Comparison of ENCODE assay signal across 26 mouse cellular contexts in genomic region chr12:82780936-82781335, GRCm38 (mm10).
"Had no signal": no experiment of that assay in that cellular context is flagged by ENCODE, and none has a peak within 500 bp of the region (broad histone marks: within the 10 kb centered on the region; RNA-seq: fewer than 3 reads in every experiment).

No protein-coding gene starts in this region.

- H3K36me3 ChIP-seq: embryonic facial prominence, embryonic 10.5 days; embryonic facial prominence, embryonic 12.5 days; embryonic facial prominence, embryonic 13.5 days; embryonic facial prominence, embryonic 15.5 days; forebrain, embryonic 10.5 days; forebrain, embryonic 12.5 days; forebrain, embryonic 15.5 days had no signal

- H3K4me2 ChIP-seq: embryonic facial prominence, embryonic 12.5 days; embryonic facial prominence, embryonic 13.5 days; embryonic facial prominence, embryonic 15.5 days; forebrain, embryonic 12.5 days; forebrain, embryonic 13.5 days; forebrain, embryonic 15.5 days had no signal

- H3K9ac ChIP-seq: embryonic facial prominence, embryonic 12.5 days; embryonic facial prominence, embryonic 13.5 days; embryonic facial prominence, embryonic 15.5 days; forebrain, embryonic 12.5 days; forebrain, embryonic 13.5 days; forebrain, embryonic 15.5 days; forebrain, postnatal 0 days had no signal

- H3K4me1 ChIP-seq: embryonic facial prominence, embryonic 10.5 days; embryonic facial prominence, embryonic 12.5 days; embryonic facial prominence, embryonic 13.5 days; embryonic facial prominence, embryonic 15.5 days; forebrain, embryonic 10.5 days; forebrain, embryonic 12.5 days; forebrain, embryonic 13.5 days; forebrain, embryonic 15.5 days had no signal

- ATAC-seq: forebrain, embryonic 13.5 days; forebrain, embryonic 14.5 days; forebrain, embryonic 15.5 days; forebrain, embryonic 16.5 days; forebrain, postnatal 0 days had no signal

- H3K9me3 ChIP-seq: embryonic facial prominence, embryonic 10.5 days; embryonic facial prominence, embryonic 12.5 days; embryonic facial prominence, embryonic 13.5 days; embryonic facial prominence, embryonic 15.5 days; forebrain, embryonic 10.5 days; forebrain, embryonic 12.5 days; forebrain, embryonic 13.5 days; forebrain, embryonic 15.5 days had no signal

- H3K4me3 ChIP-seq: embryonic facial prominence, embryonic 10.5 days; embryonic facial prominence, embryonic 12.5 days; embryonic facial prominence, embryonic 13.5 days; embryonic facial prominence, embryonic 15.5 days; erythroblast, embryonic 14.5 days; forebrain, embryonic 10.5 days; forebrain, embryonic 12.5 days; forebrain, embryonic 13.5 days; forebrain, embryonic 15.5 days; gastrocnemius, adult 2 months; heart, adult 2 months had no signal

- H3K27me3 ChIP-seq: embryonic facial prominence, embryonic 12.5 days; embryonic facial prominence, embryonic 13.5 days; embryonic facial prominence, embryonic 15.5 days; forebrain, embryonic 12.5 days; forebrain, embryonic 13.5 days; forebrain, embryonic 15.5 days had no signal

- DNase-seq: cerebellum, adult 9-10 months; cerebellum, adult 9-11 months; cerebellum, postnatal 10 days; cerebellum, postnatal 14 days; cerebellum, postnatal 25 days; cerebellum, postnatal 36 days; embryo, embryonic 11 days; forebrain, postnatal 0 days; gastrocnemius, adult 2 months; gastrocnemius, postnatal 10 days; gastrocnemius, postnatal 14 days; gastrocnemius, postnatal 25 days; gastrocnemius, postnatal 36 days; heart, adult 18-20 months; heart, adult 2 months had no signal

- H3K27ac ChIP-seq: embryonic facial prominence, embryonic 10.5 days; embryonic facial prominence, embryonic 12.5 days; embryonic facial prominence, embryonic 13.5 days; embryonic facial prominence, embryonic 15.5 days; forebrain, embryonic 10.5 days; forebrain, embryonic 12.5 days; forebrain, embryonic 13.5 days; forebrain, embryonic 15.5 days; gastrocnemius, adult 2 months; heart, adult 2 months had no signal
